Mouse (Mus musculus) E14TG2a.4 (cell line): ENCODE data around the gene Ninl.

ENCODE experiments used
- H3K27me3 ChIP-seq: 2 replicates; pipeline ENCODE4 v1.6.1; 2014; ENCODE audit warnings: low read length, control low read depth; ENCODE audit not compliant: insufficient read depth
- H3K36me3 ChIP-seq: 2 replicates; pipeline ENCODE4 v1.6.1; 2014; ENCODE audit warnings: low read length, control low read depth; ENCODE audit not compliant: insufficient read depth
- H3K4me1 ChIP-seq: replicated peaks from 2 replicates; pipeline ENCODE4 v1.6.1; 2014; ENCODE audit warnings: low read depth, low read length, control low read depth
- H3K4me3 ChIP-seq: replicated peaks from 2 replicates; pipeline ENCODE4 v1.5.1; 2014; ENCODE audit warnings: mild to moderate bottlenecking, low read length
- H3K9me3 ChIP-seq: 2 replicates; pipeline ENCODE4 v1.6.1; 2014; ENCODE audit warnings: low read length, control low read depth
- CTCF ChIP-seq: conservative IDR thresholded peaks from 2 replicates; pipeline ENCODE4 v1.5.1; 2014; ENCODE audit warnings: low read length
- NANOG ChIP-seq: IDR thresholded peaks from 2 replicates; pipeline ENCODE4 v1.6.1; 2014; ENCODE audit warnings: borderline replicate concordance, low read length, mixed read lengths
- POU5F1 ChIP-seq: IDR thresholded peaks from 2 replicates; pipeline ENCODE4 v1.6.1; 2014; ENCODE audit warnings: low read length, borderline replicate concordance

The Ninl gene

DNA sequence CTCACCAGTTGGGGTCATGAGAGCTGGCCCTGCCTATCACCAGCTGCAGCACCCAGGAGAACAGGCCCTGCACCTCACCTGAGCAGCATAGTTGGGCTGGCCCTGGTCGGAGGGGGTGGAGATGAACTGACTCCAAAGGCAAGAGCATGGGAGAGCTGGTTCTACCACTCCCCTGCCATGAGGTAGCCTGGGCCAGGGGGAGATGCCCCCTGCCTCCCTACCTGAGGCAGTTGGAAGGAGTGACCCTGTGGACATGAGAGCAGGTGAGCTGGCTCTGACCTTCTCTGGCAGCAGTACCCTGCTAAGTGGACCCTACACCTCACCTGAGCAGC lies 154.4 kb downstream of the Ninl start:
- H3K9me3 ChIP-seq = no peaks in the 10 kb centered on the region

More for the DNA sequence above, 154.4 kb downstream of the Ninl start:
- Histone ChIP-seq H3K4me3 (no peak overlapping the region), H3K36me3 (peaks cover 19% of the 10 kb centered on the region), H3K27me3 (no peaks in the 10 kb centered on the region), H3K4me1 (peaks cover 8% of the 10 kb centered on the region)
- no peak for TF ChIP-seq CTCF
- TF ChIP-seq NANOG = no peak
- no peak for TF ChIP-seq POU5F1
